Mouse (Mus musculus): ENCODE results near the gene Olfr206. TPM values are rescaled to one million over a fixed set of nuclear protein-coding genes. Genes with fewer than 3 reads are reported as not detected.

Olfr206 gene
- polyA plus RNA-seq, 2 experiments: not detected

DNA sequence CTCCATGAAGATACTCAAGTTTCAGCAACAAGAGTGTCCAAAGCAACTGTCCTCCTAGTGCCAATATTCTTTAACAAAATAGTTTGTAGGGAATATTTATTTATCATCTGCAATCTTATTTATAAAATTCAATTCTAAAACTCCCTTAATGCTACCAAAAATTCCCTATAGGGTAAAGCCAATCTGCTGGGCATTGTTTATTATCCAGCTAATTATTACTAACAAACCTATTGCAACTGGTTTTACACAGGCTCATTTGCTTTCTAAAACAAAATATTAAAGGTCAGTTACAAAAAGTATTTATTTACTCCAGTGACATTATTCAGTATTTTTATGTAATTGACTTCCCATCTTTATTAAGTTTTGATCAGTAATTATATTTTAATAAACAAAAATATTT, 30.9 kb downstream of the Olfr206 start, which contains the start of gene Olfr204:
Olfr204 (minus strand) TSS at position 101 of the 400 bp plus-strand sequence.
- TF ChIP-seq CTCF (IDR thresholded peaks at IDR 0.05; ENCODE audit: low read depth): no peak
- no peak for TF ChIP-seq EP300 (IDR thresholded peaks at IDR 0.05; ENCODE audit: low read depth)
- Histone ChIP-seq H3K9ac (replicated peaks) (no peak within 1 kb of the TSS), H3K4me2 (ENCODE audit: low read depth) (no peak within 1 kb of the TSS), H3K27me3 (ENCODE audit: control insufficient read depth, insufficient read depth, low read length) (no peaks in the 10 kb centered on the region), H3K27ac (no peak within 1 kb of the TSS), H3K4me3 (ENCODE audit: insufficient read depth in 1 of 2, low read depth in 2 of 2, low read length in 2 of 2) (no peak within 1 kb of the TSS), H3K9me3 (ENCODE audit: control insufficient read depth, low read length) (no peaks in the 10 kb centered on the region), H3K4me1 (replicated peaks; ENCODE audit: control insufficient read depth in 2 of 2, insufficient read depth in 2 of 2, low read length in 1 of 2) (no peaks in the 10 kb centered on the region), H3K36me3 (replicated peaks; ENCODE audit: control insufficient read depth, insufficient read depth, low read depth) (no peaks in the 10 kb centered on the region)
- DNase-seq (ENCODE audit: low read depth in 3 of 3, low spot score in 3 of 3) (no peak), ATAC-seq (ENCODE audit: insufficient read depth) (no peak)

DNA sequence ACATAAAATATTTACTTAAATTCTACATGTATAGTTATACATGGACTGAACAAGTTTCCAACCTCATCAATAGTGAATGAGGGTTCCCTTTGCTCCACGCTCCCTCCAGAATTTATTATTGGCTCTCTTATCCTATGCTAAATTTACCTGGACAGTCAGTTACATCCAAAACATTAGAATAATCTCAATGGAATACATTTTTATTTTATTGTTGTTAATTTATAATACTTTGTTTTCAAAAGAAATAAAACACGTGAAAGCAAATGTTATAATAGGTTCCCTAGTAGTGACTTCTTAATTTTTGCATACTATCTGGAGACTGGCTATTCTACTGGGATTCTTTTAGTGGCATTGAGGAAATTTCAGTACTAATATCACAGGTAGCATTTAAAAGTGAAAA, 50.5 kb downstream of the Olfr206 start, which contains the start of gene Olfr203:
Olfr203 (plus strand) TSS at position 301 of the 400 bp plus-strand sequence.
- no peak within 1 kb of the TSS for H3K27ac ChIP-seq
- TF ChIP-seq EP300 (IDR thresholded peaks at IDR 0.05; ENCODE audit: low read depth) (no peak), CTCF (IDR thresholded peaks at IDR 0.05; ENCODE audit: low read depth) (no peak)
- no peak within 1 kb of the TSS for H3K4me2 ChIP-seq (ENCODE audit: low read depth)
- no peak within 1 kb of the TSS for H3K9ac ChIP-seq (replicated peaks)
- ATAC-seq (ENCODE audit: insufficient read depth) (no peak), DNase-seq (ENCODE audit: low read depth in 3 of 3, low spot score in 3 of 3) (no peak)
- no peaks in the 10 kb centered on the region for H3K36me3 ChIP-seq (replicated peaks; ENCODE audit: control insufficient read depth, insufficient read depth, low read depth)
- no peak within 1 kb of the TSS for H3K4me3 ChIP-seq (ENCODE audit: insufficient read depth in 1 of 2, low read depth in 2 of 2, low read length in 2 of 2)
- WGBS (ENCODE audit: insufficient replicate concordance): 63% methylated on average over 2 of the region's 2 CpGs
- H3K27me3 ChIP-seq (ENCODE audit: control insufficient read depth, insufficient read depth, low read length): no peaks in the 10 kb centered on the region
- H3K9me3 ChIP-seq (ENCODE audit: control insufficient read depth, low read length): no peaks in the 10 kb centered on the region
- no peaks in the 10 kb centered on the region for H3K4me1 ChIP-seq (replicated peaks; ENCODE audit: control insufficient read depth in 2 of 2, insufficient read depth in 2 of 2, low read length in 1 of 2)

Other genes starting within 250 kb of the Olfr206 start
- gene Olfr193, start 237.4 kb downstream of the Olfr206 start, polyA plus RNA-seq (2012; rRNA removed): not detected in 2 replicates
- gene Olfr193, start 237.4 kb downstream of the Olfr206 start, polyA plus RNA-seq (2014; fragmentation: Nextera tagmentation; extraction: Ambion mirVana): not detected in 2 replicates
- gene Olfr194, start 228.2 kb downstream of the Olfr206 start, polyA plus RNA-seq (2012; rRNA removed): not detected in 2 replicates
- not detected in 2 replicates for gene Olfr194, start 228.2 kb downstream of the Olfr206 start, polyA plus RNA-seq (2014; fragmentation: Nextera tagmentation; extraction: Ambion mirVana)
- not detected in 2 replicates for gene Olfr195, start 202.2 kb downstream of the Olfr206 start, polyA plus RNA-seq (2012; rRNA removed)
- not detected in 2 replicates for gene Olfr195, start 202.2 kb downstream of the Olfr206 start, polyA plus RNA-seq (2014; fragmentation: Nextera tagmentation; extraction: Ambion mirVana)
- gene Olfr196, start 178.8 kb downstream of the Olfr206 start, polyA plus RNA-seq (2012; rRNA removed): not detected in 2 replicates
- not detected in 2 replicates for gene Olfr196, start 178.8 kb downstream of the Olfr206 start, polyA plus RNA-seq (2014; fragmentation: Nextera tagmentation; extraction: Ambion mirVana)
- not detected in 2 replicates for gene Olfr198, start 145.7 kb downstream of the Olfr206 start, polyA plus RNA-seq (2012; rRNA removed)
- not detected in 2 replicates for gene Olfr198, start 145.7 kb downstream of the Olfr206 start, polyA plus RNA-seq (2014; fragmentation: Nextera tagmentation; extraction: Ambion mirVana)
- not detected in 2 replicates for gene Olfr199, start 129.5 kb downstream of the Olfr206 start, polyA plus RNA-seq (2012; rRNA removed)
- gene Olfr199, start 129.5 kb downstream of the Olfr206 start, polyA plus RNA-seq (2014; fragmentation: Nextera tagmentation; extraction: Ambion mirVana): not detected in 2 replicates
- 0.13 and 0.21 TPM in 2 replicates for gene Olfr201, start 76.6 kb downstream of the Olfr206 start, polyA plus RNA-seq (2012; rRNA removed)
- gene Olfr201, start 76.6 kb downstream of the Olfr206 start, polyA plus RNA-seq (2014; fragmentation: Nextera tagmentation; extraction: Ambion mirVana): 0.08 and 0.15 TPM in 2 replicates
- not detected in 2 replicates for gene Olfr202, start 62.5 kb downstream of the Olfr206 start, polyA plus RNA-seq (2012; rRNA removed)
- not detected in 2 replicates for gene Olfr202, start 62.5 kb downstream of the Olfr206 start, polyA plus RNA-seq (2014; fragmentation: Nextera tagmentation; extraction: Ambion mirVana)
- gene Olfr203, start 50.4 kb downstream of the Olfr206 start, polyA plus RNA-seq (2012; rRNA removed): not detected in 2 replicates
- gene Olfr203, start 50.4 kb downstream of the Olfr206 start, polyA plus RNA-seq (2014; fragmentation: Nextera tagmentation; extraction: Ambion mirVana): not detected in 2 replicates
- not detected in 2 replicates for gene Olfr204, start 31.0 kb downstream of the Olfr206 start, polyA plus RNA-seq (2012; rRNA removed)
- gene Olfr204, start 31.0 kb downstream of the Olfr206 start, polyA plus RNA-seq (2014; fragmentation: Nextera tagmentation; extraction: Ambion mirVana): not detected in 2 replicates
- not detected in 2 replicates for gene Olfr205, start 18.1 kb downstream of the Olfr206 start, polyA plus RNA-seq (2012; rRNA removed)
- gene Olfr205, start 18.1 kb downstream of the Olfr206 start, polyA plus RNA-seq (2014; fragmentation: Nextera tagmentation; extraction: Ambion mirVana): not detected in 2 replicates
- not detected in 2 replicates for gene Olfr209, start 14.7 kb upstream of the Olfr206 start, polyA plus RNA-seq (2012; rRNA removed)
- not detected in 2 replicates for gene Olfr209, start 14.7 kb upstream of the Olfr206 start, polyA plus RNA-seq (2014; fragmentation: Nextera tagmentation; extraction: Ambion mirVana)
- not detected in 2 replicates for gene Gabrr3, start 58.1 kb upstream of the Olfr206 start, polyA plus RNA-seq (2012; rRNA removed)
- not detected in 2 replicates for gene Gabrr3, start 58.1 kb upstream of the Olfr206 start, polyA plus RNA-seq (2014; fragmentation: Nextera tagmentation; extraction: Ambion mirVana)
- 3.9 and 7.6 TPM in 2 replicates for gene Riox2, start 122.5 kb upstream of the Olfr206 start, polyA plus RNA-seq (2012; rRNA removed)
- 15.3 and 15.8 TPM in 2 replicates for gene Riox2, start 122.5 kb upstream of the Olfr206 start, polyA plus RNA-seq (2014; fragmentation: Nextera tagmentation; extraction: Ambion mirVana)